Mouse (Mus musculus): ENCODE data around the gene Ddx6.
"Not testable (repeated sequence)": the region's sequence is repeated elsewhere in the genome, so short reads cannot be mapped to it uniquely, and the experiment has no call there.

Ddx6 gene

DNA sequence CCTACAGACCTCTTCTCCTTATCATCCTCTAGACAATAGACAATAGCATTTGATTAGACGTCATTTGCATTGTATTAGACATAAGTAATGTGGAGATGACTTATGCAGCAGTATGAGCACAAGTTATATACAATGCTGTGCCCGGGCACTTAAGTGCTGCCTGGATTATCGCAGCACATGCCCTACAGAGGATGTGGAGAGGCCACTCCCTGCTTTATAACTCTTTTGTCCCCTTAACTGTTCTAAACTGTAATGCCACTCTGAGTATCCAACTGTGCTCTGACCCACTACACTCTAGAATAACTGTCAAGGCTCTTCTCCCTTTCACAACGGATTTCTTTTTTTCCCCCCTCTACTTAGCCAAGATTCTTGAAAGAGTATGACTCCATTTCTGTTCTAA, 10.8 kb upstream of the Ddx6 start:
- in situ Hi-C loops (cut with MboI) = no loop called here

- in situ Hi-C loops (cut with MboI) = no loop called here
Measured at GRCm38 (mm10) chr9:44594901-44595536, 9.7 kb upstream of the Ddx6 start.

DNA sequence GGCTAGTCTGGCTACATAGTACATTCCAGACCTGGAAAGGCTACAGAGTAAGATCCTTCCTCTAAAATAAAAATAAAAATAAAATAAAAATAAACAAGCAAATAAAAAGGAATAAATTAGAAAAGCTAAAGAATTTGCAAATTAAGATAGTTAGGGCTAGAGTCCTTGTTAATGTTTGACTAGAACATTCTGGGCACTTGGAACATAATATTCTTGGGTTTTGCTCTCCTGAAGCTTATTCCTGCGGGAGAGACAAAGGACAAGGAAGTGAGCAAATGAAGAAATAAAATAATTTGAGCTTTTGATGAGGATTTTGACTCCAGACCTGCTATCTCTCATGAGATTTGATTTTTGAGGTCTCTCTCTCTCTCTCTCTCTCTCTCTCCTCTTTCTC, 9.2 kb upstream of the Ddx6 start:
- in situ Hi-C loops (cut with MboI) = no loop called here

- in situ Hi-C loops (cut with MboI) = no loop called here
Measured at GRCm38 (mm10) chr9:44597742-44598141, 7.0 kb upstream of the Ddx6 start.

GRCm38 (mm10) chr9:44598899-44599495, 5.7 kb upstream of the Ddx6 start:
- in situ Hi-C loops (cut with MboI) = no loop called here

DNA sequence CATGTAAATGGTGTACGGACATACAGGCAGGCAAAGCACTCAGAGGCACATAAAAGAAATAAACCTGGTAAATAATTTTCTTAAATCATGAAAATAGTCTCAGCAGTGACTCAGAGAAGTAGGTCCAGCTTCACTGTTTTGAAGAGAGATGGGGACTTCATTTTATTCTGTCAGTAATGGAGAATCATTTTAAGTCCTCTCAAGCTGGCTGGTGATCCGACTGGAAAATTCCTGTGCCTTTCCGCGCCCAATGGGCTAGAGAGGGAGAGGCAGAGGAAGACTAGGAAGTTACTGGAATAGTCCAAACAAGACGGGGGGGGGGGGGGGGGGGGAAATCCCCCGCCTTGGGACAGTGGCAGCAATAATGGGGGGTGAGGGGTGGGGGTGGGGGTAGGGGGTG, 5.1 kb upstream of the Ddx6 start:
- in situ Hi-C loops (cut with MboI) = no loop called here

- in situ Hi-C loops (cut with MboI) = no loop called here
Measured at GRCm38 (mm10) chr9:44600801-44601200, 3.9 kb upstream of the Ddx6 start.

DNA sequence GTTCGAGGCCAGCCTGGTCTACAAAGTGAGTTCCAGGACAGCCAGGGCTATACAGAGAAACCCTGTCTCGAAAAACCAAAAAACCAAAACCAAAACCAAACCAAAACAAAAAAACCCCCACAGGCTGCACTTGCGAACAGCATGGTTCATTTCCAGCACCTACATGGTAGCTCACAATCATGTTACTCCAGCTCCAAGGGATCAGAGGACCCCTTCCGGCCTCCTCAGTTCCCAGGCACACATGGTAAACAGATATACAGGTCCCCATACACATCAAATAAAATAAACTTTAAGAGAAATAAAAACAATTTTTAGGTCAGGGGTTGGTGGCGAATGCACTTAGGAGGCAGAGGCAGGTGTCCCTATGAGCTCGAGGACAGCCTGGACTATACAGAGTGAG, 1.9 kb upstream of the Ddx6 start:
- in situ Hi-C loops (cut with MboI) = no loop called here

DNA sequence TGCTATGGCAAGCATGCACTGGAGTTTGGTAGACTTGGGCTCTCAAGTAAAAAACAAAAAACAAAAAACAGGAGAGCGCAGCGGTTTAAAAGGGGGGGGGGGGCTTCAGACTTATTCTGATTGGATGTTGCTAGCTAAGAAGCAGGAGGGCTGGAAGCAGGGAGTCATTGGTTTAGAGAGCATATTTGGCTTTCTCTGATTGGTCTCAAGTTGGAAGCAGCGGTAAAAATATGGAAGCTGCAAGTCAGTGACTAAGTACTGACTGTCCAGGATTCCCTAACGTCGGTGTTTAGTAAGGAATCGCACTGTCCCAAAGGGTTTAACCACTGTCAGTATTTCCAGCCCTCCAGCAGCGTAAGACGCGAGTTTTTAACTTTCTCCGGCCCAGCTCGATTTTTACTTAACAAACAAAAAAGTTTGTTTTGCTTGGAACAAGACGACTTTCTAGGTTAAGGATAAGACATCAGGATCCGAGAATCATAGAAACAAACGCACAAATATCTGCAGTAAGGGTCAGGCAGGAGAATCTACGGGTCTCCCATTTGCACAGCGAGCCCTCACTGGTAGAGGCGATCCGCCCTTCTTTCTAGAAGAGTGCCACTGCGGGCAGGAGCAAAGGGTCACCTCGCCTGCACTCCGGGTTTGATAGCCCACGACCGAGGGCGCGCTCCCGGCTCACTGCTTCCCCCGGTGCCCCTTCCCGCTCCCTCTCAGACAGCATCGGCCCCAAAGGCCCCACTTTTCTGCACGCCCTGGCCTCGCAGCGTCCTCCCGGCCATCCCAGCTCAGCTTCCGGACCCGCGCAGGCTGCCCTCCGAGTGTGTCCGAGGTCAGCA, 1.0 kb upstream of the Ddx6 start:
- in situ Hi-C loops (cut with MboI) = no loop called here

DNA sequence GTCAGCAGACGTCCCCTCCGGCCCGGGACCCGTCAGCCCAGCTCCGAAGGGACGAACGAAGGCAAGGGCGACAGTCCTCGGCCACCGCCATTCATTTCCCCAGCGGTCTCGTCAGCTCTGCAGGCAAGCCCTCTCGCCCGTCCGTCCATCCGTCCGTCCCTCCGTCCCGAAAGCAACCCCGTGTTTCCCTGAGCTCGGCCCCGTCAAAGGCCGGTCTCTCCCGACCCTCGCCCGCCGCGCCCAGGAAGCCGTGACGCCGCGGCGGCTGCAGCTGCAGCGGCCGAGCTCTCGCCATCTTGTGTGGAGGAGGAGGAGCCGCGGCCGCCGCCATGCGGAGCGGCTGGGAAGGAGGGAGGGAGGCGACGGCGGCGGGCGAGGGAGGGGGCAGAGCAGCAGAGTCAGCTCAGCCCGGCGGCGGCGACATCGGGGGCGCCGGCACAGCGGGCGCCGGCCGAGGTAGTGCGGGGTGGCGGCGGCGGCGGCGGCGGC, 358 bp upstream of the Ddx6 start:
- in situ Hi-C loops (cut with MboI) = no loop called here

DNA sequence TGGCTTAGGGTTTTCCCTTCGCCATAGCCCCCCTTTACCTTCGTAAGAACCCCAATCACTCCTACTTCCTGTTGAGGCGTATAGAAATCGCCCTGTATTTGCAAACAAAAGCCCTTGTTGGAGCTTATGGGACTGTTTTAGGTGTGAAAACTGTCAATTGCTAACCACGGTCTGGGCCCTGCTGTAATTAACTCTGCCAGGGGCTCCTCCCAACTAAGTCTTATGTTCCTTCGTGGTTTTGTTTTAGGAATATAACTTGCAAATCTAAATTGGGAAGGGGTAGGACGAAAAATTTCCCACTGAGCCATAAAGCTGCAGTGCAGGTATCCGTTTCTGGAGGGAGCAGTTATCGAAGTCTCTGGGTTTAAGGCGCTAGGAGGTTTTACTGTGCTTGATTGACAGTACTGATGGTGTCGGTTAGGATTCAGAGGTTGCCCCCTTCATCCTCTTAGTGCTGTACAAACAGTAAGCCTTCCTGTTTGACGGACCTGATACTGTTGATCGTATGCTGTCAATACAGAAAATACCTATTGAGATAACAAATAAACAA, 999 bp downstream of the Ddx6 start:
- in situ Hi-C loops (cut with MboI) = no loop called here

- in situ Hi-C loops (cut with MboI) = no loop called here
Measured at GRCm38 (mm10) chr9:44606646-44607045, 2.0 kb downstream of the Ddx6 start.

GRCm38 (mm10) chr9:44607306-44607705, 2.6 kb downstream of the Ddx6 start:
- in situ Hi-C loops (cut with MboI) = no loop called here

GRCm38 (mm10) chr9:44610371-44610770, 5.7 kb downstream of the Ddx6 start:
- in situ Hi-C loops (cut with MboI) = loop anchor here (5.0 kb wide), 1 partner anchor 37 kb away; no protein-coding TSS in a partner anchor

- in situ Hi-C loops (cut with MboI) = loop anchor here (5.0 kb wide), 1 partner anchor 34 kb away; no protein-coding TSS in a partner anchor
Measured at GRCm38 (mm10) chr9:44613081-44613480, 8.4 kb downstream of the Ddx6 start.

- in situ Hi-C loops (cut with MboI) = no loop called here
Measured at GRCm38 (mm10) chr9:44621114-44621513, 16.4 kb downstream of the Ddx6 start.

- in situ Hi-C loops (cut with MboI) = no loop called here
Measured at GRCm38 (mm10) chr9:44624390-44624789, 19.7 kb downstream of the Ddx6 start.

DNA sequence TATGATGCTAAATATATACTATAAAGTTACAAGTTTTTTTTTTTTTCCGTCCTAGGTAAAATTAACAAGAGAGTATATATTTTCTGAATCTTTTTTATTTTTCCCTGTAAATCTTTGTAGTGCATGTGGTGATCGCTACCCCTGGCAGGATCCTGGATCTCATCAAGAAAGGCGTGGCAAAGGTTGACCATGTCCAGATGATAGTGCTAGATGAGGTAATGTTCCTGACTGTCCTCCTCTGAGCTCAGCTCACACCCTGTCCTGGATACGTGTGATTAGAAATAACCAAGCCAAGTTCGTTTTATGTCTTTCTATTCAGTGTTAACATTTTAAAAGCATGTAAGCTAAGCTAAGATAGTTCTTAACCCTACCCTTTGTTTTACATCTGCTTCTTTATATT, 21.6 kb downstream of the Ddx6 start:
- in situ Hi-C loops (cut with MboI) = no loop called here

DNA sequence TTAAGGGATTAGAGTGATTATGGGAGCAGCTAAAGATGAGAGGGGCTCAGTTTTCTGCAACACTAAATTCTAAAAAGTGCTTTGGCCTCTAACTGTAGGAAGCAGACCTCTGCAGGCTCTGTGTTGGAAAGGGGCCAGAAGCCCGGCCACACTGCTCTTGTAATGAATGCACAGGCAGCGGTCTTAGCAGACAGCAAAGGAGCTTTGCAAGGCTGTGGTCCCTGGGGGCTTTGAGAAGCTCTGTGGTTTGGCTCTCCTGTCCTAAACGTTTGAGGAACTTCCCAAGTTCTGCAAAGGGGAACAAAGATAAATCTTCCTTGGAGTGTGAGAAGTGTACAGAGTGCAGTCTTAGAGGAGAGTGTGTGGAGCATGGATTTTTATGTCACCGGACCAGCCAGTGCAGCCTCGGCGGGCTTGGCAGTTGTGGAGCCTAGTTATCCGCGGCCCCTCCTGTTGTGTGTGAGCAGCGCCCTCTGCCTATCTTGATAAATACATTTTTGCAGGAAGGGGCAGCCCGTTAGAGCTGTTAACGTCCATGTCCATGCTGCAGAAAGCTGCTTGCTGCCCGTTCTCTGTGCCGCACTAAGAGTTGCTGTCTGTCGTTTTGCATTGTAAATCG, 33.0 kb downstream of the Ddx6 start:
- in situ Hi-C loops (cut with MboI) = no loop called here

DNA sequence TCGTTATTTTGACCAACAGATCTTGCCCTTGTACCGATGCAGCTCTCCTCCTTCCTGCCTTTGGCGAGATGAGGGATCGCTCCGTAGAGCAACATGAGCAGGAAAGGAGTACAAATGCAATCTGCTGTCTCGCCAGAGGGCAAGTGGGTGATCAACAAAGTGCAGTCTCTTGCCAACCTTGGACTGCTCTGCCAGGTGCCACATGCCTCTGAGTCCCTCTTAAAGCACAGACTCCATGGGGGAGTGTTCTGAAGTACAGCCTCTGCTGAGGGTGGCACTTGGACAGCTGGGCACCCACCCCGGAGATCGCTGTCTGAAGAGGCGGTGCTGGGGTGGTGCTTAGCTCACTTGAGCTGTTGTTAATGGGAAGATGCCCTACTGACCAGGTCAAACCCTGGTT, 34.0 kb downstream of the Ddx6 start:
- in situ Hi-C loops (cut with MboI) = not testable (repeated sequence)

- in situ Hi-C loops (cut with MboI) = not testable (repeated sequence)
Measured at GRCm38 (mm10) chr9:44640028-44640427, 35.3 kb downstream of the Ddx6 start.

Data from mature B cell (primary cell).